Mouse (Mus musculus) ES-E14 (cell line): ENCODE measurements around the gene Lpp.

Experiments used
- CHD2 ChIP-seq: IDR thresholded peaks from 2 replicates; pipeline ENCODE4 v1.6.1; 2014; ENCODE audit warnings: mild to moderate bottlenecking, low read depth, low read length, inconsistent platforms
- MAFK ChIP-seq: IDR thresholded peaks from 2 replicates; pipeline ENCODE4 v1.6.1; 2014; ENCODE audit warnings: mild to moderate bottlenecking, low read depth, low read length, inconsistent platforms; ENCODE audit not compliant: insufficient read depth
- ZC3H11A ChIP-seq: IDR thresholded peaks from 2 replicates; pipeline ENCODE4 v1.6.1; 2012; ENCODE audit warnings: low read depth, mild to moderate bottlenecking, inconsistent platforms, low read length, borderline replicate concordance
- ZNF384 ChIP-seq: IDR thresholded peaks from 2 replicates; pipeline ENCODE4 v1.6.1; 2012; ENCODE audit warnings: low read depth, low read length, inconsistent platforms

- no peak for TF ChIP-seq ZNF384
- no peak for TF ChIP-seq CHD2
- TF ChIP-seq ZC3H11A: no peak
- no peak for TF ChIP-seq MAFK
Measured at GRCm38 (mm10) chr16:24501628-24502294, 108.5 kb downstream of the Lpp start.
